Mouse (Mus musculus) kidney, postnatal 25 days (tissue): Measurements from ENCODE around the gene Rassf2.

ENCODE experiments used
- DNase-seq, 2 experiments: peaks; one replicate each; pipeline ENCODE4 v3.0.0; 2021; ENCODE audit warnings: mixed read lengths in 2 of 2

Rassf2 gene

DNA sequence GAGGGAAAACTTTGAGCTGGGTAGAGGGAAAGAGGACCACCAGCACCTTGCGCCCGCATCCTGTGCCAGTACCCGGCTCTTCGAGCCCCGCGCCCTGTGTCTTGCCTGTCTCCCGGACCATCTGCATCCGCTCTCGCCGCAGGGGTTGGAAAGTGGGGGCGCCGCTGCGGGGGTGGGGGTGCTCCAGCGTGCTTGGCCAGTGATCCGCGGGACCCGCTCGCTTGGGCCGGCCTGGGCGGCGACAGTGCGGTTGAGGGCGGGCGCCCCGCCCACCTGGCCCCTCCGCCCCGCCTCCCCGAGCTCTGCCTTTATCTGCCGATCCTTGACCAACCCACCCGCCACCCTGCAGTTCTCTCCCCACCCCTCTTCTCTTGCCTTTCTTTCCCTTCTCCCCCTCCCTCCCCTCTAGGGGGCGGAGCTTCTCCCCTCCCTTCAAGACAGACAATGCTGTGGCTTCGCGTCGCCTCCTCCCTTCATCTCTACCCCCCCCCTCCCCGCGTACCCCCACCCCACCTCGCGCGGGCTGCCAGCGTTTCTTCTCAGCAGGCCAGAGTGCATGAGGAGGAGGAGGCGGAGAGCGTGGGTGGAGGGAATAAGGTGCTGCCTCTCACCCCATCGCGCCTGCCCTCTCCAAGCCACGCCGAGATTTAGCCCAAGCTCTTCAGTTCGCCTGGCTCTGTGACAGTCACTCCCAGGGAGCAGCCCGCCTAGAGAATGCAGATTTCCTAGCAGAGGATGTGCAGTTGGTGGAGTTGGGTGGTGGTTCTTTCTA is at the start of gene Rassf2:
Rassf2 (minus strand) TSS at position 613 of the 772 bp plus-strand sequence.
- DNase-seq, result peak; percentile 65 to 79

DNA sequence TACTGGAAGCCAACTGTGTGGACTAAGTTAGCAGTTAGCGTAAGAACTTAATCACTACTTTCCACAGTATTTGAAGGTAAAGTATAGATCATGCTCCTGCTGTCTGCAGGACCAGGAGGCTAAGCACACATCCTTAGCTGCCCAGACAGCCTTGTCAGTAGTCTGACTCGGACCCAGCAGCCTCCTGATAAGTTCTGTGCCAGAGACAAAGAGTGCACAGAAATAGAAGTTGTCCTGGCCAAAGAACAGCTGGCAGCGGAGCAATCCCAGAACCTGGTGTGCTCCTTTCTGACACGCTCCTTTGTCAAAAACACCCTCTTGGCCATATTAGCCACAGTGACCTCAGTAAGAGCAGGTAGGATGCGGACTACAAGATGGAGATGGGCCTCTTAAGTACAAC is 49.1 kb upstream of the Rassf2 start:
- DNase-seq, result no peak

- no peak for DNase-seq
Observed at GRCm38 (mm10) chr2:132073052-132073451, 43.0 kb upstream of the Rassf2 start.

DNA sequence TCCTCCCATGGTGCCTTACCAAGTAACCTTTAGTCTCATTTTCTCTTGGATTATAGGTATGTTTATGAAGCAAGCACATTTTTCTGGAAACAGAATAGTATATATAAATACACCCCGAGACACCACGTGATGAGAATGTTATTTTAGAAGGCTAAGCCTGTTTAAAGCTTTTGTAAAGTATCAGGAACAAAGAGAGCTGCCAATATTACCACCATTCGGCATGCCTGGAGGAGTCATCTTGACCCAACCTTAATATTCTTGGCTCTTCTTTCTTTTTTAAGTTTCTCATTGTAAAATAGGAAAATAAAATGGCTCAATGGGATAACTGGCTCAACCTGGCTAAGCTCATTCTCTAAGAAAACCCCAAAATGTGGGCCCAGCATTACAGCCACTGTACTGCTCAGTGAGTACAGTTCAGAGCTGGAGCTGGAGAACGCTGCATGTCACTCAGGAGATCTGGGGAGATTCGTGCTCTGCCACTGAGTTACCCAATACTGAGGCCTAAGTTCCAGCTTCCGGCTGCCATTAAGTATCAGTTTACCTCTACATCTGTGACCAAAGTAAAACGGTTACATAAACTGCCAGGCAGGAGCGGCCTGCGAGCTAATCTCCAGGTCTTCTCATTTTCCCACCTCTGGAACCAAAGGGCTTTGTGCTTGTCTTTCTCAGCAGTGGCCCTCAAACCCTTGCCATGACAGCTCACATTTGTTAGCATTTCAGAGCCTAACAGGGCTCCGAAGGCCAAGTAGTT is 40.1 kb upstream of the Rassf2 start:
- DNase-seq, result no peak

- peak in 1 of 2 experiments; percentile 9 for DNase-seq
Observed at GRCm38 (mm10) chr2:132064185-132064831, 34.2 kb upstream of the Rassf2 start.

DNA sequence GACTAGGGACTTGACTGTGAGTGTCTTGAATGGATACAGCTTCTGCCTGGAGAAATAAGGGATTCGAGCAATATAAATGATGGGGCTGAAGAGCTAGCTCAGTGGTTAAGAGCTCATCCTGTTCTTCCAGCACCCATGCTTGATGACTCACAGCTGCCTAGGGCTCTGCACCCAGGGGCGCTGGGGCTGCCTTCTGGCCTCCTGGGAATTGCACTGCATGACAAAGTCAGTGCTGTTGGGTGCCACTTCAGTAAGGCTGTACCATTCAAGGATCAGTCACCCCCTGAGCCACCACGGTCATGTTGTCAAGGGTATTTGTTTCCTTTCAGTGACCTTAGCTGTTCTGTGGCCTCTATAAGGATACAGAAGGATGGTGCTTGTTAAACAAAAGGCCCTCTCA is 33.7 kb upstream of the Rassf2 start:
- no peak for DNase-seq

DNA sequence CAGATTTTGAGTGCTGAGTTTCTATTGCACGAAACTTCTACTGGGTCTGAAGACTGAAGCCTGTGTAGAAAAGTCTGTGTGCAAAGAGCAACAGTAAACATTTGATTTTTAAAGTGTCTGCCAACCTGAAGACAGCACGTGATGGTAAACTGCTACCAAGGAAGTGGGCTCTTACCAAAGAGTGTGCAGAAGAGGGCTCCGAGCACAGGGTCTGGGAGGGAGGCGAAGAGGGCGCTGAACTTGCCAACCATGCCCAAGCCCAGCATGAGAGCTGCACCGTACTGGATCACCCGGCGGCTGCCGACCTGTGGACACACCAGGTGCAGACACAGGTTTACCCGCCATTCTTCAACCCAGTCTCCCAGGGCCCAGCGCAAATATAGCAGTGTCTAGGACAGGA is 31.8 kb upstream of the Rassf2 start:
- no peak for DNase-seq

DNA sequence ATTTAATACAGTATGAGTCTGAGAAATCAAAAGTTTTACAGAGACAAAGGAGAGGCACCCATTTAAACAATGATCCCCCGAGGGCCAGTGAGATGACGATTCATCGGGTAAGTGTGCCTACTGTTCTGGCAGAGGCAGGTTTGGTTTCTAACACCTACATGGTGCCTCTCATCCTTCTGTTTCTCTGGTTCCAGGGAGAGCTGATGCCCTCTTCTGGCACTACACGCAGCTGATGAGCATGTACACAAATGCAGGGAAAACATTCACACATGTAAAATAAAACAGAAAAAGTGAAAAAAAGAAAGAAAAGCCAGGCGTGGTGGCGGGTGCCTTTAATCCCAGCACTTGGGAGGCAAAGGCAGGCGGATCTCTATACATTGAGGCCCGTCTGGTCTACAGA is 29.9 kb upstream of the Rassf2 start:
- no peak for DNase-seq

DNA sequence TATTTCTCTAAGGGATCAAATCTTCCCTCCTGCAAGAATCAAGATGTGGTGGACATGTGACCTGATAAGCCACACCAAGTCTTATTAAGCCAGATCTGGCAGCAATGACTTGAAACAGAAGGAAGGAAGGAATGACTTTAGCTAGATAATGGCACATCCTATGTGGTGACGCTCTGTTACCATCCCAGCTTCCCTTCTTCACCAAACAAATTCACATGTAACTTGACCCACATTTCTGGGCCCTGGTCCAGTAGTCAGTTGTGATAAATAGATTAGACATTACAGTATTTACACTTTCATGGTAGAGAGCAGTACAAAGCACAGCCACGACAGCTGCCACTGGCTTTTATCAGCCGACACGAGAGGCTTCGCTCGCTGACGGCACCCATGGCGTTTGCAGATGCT is 25.3 kb upstream of the Rassf2 start:
- no peak for DNase-seq

- DNase-seq, result no peak
Observed at GRCm38 (mm10) chr2:132053824-132054223, 23.8 kb upstream of the Rassf2 start.

GRCm38 (mm10) chr2:132051798-132052197 is 21.7 kb upstream of the Rassf2 start:
- no peak for DNase-seq

GRCm38 (mm10) chr2:132049921-132050320 is 19.9 kb upstream of the Rassf2 start:
- DNase-seq, result no peak

- DNase-seq, result peak; percentile 24 to 67
Observed at GRCm38 (mm10) chr2:132049491-132049890, 19.4 kb upstream of the Rassf2 start.

DNA sequence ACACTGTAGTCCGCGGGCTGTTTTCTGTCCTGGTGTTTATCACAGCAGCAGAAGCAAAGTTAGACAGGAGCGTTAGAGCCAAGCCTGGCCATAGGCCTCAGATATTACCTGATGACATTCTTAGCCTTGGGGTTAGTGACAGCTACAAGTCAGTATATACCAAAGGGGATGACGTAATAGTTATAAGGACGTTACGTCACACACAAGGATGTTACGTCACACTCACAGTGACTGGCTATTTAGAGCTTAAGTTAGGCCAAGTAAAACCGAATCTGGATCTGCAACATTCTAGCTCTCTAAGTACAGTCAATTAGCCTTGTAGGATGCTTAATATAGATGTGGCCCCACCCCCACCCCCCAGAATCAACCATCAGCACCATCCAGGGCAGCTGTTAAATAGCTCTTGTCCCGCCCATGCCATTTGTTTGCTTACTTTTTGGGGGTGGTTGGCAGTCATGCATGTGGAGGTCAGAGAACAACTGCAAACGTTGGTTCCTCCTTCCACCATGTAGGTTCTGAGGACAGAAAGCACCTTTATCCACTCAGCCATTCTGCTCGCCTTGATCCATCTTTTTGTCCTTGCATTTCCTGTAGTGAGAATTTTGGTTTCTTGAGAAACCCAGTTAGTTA is 18.2 kb upstream of the Rassf2 start:
- DNase-seq, result no peak

DNA sequence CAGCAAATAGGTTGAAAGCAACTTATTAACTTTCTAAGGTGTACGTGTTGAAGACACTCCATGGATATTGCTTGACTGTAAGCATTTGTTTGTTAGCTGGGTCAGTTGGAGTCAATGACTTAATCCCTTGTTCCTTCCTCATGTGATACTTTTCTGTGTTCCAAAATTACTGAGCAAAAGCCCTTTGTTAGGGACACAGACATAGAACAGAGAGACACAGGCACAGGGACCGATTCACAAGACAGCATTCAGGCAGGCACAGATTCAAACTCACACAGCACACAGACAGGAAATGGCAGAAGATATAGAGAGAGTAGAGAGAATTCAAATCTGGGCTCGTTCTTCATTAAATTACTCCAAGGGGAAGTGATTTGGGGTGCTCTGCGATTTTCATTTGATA is 17.3 kb upstream of the Rassf2 start:
- DNase-seq, result no peak

DNA sequence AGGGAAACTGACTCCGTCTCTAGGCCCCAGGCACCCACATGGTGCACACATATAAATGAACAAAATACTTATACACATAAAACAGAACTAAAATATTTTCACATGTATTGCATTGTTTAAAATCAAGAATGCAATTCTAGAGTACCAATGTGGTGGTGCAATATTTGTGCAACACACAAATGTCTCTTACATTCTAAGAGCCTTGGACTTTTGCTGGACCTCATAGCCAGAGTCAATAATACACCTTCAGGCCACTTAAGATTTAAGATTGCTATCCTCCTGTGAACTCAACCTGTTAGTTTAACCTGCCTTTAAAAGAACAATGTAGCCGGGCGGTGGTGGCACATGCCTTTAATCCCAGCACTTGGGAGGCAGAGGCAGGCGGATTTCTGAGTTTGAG is 16.6 kb upstream of the Rassf2 start:
- DNase-seq, result no peak

DNA sequence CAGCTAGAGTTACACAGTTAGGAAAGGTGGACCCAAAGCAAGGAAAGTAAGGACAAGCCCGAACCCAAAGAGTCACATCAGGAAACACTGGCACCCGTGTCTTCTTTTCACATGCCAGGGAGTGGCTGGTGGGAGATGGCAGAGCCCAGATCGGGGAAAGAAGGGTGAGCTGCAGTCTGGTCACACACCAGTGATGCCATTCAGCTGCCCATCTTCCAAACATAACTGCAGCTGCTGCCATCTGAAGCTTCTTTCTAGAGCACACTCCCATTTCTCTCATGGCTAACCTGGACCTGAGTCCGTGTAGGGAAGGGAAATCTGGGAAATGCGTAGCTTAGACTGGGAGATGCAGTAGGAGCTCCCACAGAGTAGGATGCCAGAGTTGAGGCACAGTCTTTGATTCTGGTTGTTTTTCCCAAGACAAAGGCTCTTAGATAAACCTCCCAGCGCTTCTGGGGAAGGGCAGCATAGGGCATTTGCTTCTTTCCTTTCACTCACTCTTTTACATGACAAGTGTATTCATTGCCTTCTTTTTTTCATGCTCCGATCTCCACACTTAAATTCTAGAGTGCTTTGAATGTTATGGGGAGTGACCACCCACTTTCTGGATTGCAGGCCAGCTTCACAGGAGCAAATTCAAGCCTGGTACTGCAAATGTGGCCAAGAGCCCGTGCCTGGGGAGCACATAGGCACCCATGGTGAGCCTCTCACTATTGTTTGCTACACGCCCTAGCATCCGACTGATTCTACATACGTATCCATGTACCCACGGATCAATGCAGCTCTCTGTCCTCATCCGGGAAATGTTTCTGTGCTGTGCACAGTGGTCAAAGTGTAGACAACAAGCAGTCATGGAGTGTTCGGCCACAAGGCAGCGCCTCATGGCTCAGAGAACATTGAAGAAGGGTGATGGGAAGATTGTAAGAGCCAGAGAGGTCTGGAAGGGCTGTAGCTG is 14.5 kb upstream of the Rassf2 start:
- DNase-seq, result no peak

DNA sequence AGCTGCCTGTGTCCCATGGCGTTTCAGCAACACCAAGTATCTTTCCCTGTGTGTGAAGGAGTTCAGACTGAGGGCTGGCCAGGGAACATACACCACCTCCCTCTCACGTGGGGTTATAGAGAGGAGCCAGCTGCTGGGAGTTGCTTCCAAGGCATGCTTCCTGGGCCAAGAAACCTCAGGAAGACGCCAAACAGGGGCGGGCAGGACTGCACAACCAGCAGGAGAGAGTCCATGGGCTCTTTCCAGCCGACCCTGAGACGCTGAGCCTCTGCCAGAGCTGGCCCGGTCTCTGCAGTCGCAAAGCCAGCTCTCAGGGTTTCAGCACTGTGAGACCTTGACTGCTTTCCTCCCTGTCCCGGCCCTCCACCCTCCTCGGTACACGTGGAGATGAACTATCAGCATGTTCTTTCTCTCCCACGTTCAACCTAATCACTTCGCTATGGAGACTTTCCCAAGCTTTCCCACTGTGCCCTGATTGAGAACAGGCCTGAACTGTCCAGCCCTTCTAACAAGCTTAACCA is 13.1 kb upstream of the Rassf2 start:
- peak; percentile 52 to 81 for DNase-seq

GRCm38 (mm10) chr2:132039894-132040293 is 9.8 kb upstream of the Rassf2 start:
- DNase-seq, result no peak

DNA sequence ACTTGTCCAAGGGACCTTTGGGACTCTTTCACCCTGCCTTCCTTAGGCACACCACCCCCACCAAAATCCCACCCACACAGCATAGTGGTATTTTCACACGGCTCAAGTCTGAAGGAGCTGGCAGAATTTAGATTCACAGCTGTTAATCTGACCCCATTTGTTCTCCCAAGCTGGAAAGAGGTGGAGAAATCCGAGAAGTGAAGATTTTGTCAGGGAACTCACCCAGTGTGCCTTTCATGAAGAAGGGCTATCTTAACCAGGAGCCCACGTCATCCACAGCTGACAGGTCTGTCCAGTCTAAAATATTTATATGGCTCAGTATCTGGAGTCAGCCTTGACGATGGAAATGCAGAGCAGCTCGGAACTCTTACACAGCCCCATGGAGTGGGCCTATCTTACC is 6.3 kb upstream of the Rassf2 start:
- no peak for DNase-seq

- no peak for DNase-seq
Observed at GRCm38 (mm10) chr2:132035470-132035835, 5.4 kb upstream of the Rassf2 start.
